Mouse (Mus musculus) layer of hippocampus, postnatal 10 days (tissue): Measurements from ENCODE around the gene Pard3. TPM values are rescaled to one million over a fixed set of nuclear protein-coding genes. Genes with fewer than 3 reads are reported as not detected.

Source experiments
- DNase-seq, 2 experiments: peaks; one replicate each; pipeline ENCODE4 v3.0.0; 2021; ENCODE audit warnings: low spot score in 2 of 2
- total RNA-seq, 2 experiments: library from RNA; stranded (reverse); gene quantifications; 2 replicates each; pipeline ENCODE4 v1.2.3; 2021

Pard3 gene
- total RNA-seq, 2 experiments from 2014 or later: 26.2 to 27.8 TPM

DNA sequence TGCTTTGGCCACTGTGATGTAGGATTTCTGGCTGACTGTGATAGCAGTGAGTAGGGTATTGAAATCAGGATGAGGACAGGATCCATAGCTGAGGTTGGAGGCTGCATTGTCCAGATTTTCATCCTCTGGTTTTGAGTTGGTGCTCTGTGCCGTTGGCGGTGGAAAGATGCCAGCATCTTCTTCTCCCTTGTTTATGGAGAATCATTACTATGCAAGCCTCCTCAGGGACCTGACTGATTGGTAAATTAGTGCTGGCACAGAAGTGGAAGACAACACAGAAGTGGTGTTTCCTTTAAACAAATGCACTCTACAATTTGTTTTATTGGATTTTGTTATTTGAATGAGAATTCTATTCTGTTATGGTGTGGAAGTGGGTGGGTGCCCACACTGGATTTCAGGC lies 18.8 kb downstream of the Pard3 start:
- no peak for DNase-seq

- DNase-seq: no peak
Measured at GRCm38 (mm10) chr8:127084565-127084964, 20.9 kb downstream of the Pard3 start.

DNA sequence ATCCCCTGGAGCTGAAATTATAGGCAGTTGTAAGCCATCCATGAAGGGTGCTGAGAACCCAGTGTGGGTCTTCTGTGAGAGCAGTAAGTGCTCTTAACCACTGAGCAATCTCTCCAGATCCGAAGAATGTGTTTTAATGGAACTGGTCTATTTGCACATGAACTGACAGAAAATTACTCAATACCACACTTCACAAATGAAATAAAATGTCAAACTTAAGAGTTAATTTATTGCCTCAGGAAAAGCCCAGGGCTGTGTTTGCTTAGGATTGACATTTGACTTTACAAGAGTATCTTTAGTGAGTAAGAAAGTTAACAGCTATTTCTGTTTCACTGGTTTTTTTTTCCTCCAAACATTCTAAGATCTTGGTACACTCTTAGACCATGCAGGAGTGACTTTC lies 23.7 kb downstream of the Pard3 start:
- no peak for DNase-seq

DNA sequence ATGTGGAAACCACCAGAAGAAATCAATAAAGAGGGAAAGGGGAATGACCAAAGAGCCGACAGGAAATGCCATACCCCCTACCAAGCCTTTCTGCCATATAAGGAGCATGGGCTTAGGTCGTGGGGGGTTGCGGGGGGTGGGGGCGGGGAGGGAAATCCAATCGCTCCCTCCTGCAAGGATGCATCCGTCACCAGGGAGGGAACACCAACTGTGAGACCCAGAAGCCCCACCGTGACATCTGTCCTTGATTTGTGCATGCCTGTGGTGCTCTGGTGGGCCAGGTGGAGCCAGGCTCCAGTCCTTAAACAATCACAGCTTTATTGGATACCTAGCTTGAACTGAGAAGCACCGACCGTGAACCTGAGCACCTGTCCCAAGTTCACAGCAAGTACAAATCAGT lies 24.7 kb downstream of the Pard3 start:
- no peak for DNase-seq

DNA sequence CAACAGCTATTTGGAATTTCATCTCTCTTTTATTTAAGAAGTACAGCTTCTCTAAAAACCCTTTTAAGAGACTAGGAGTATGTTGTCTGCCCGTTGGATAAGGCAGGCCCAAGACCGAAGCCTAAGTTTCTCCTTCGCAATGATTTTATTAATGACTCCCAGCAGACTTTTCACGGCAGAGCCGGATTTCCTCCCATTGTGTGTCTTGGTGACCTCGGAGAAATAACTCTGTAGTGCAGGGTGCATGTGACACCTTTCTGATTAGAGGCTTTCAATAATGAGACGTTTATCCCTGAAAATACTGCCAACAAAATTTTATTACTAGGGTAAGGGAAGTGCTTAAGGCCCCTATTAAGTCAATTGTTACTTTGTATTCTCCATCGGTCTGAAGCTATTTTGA lies 25.3 kb downstream of the Pard3 start:
- DNase-seq: no peak

DNA sequence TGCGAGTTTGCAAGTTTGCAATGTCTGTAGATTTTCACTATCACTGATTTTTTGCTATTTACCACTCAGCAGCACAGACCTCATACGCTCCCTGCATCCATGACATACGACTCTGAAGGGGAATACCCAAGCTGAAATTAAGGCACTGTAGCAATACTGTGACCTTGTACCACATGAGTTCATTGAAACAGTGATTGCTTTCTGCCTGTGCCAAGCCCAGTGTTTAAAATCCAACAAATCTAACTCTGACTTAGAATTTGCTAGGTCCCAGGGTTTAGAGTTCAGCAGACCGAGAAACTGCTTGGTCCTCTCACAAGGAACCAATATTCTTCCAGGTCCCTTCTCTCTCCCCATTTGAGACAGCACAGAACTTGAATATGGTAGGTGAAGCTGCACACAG lies 26.7 kb downstream of the Pard3 start:
- no peak for DNase-seq

GRCm38 (mm10) chr8:127091936-127092335 lies 28.2 kb downstream of the Pard3 start:
- no peak for DNase-seq

DNA sequence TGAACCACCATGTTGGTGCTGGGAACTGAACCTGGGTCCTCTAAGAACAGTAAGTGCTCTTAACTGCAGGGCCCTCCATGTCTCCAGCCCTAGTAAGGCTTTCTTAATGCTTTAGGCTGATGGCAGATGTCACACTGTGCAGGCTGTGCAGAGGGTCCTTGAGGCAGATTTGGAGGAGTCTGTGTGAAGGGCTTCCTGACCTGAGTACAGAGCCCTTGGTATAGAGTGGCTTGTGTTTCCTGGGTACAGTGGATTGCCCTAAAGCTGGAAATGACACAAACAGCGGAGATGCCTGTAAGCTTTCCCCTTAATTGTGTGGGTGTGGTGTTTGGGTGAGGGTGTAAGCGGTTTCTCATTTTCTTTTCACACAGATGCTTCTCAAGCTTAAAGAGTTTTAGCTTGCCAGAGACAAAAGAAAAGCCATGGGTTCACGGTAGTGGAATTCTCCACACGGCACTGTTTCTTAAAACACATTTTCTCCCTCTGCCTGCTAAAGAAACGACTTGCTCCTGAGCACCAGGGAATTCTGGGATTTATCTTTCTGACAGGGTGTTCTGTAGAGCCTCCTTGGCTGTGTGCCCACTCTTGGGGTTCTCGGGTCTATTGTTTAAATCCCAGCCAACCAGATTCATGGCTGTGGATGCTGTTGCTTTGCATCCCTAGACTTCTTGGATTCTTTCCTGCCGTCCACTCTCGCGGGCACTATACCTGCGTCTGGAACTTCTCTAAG lies 28.9 kb downstream of the Pard3 start:
- DNase-seq: no peak

DNA sequence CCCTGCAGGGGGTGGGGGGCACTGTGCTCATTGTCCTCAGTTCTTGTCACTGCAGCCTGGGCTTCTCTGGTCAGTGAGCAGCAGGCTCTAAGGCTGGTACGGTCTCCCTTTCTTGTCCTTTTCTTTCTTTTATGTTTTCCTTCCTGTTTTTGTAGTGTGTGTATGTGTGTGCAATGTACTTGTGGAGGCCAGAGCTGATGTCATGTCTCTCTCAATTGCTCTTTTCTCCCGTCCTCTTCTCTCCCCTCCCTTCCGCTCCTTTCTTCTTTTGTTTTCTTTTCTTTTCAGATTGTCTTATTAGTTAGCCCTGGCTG lies 29.4 kb downstream of the Pard3 start:
- DNase-seq: no peak

DNA sequence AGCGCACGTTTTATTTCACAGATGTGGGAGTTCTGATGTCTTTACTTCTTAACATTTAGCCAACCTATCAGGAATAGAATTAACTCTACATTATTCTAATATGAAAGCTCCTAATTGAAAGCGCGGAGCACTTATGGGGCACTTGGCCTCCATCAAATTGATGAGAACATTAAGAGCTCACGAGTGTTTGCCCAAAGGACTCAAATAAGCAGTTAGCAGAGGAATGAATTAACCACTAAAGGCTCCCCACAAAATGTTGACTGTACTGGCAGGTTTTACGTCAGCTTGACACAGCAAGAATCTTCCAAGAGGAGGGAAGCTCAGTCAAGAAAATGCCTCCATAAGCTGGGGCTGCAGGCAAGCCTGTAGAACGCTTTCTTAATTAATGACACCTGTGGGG lies 32.1 kb downstream of the Pard3 start:
- no peak for DNase-seq

- DNase-seq: no peak
Measured at GRCm38 (mm10) chr8:127099439-127100090, 35.9 kb downstream of the Pard3 start.

GRCm38 (mm10) chr8:127103256-127103655 lies 39.6 kb downstream of the Pard3 start:
- no peak for DNase-seq

DNA sequence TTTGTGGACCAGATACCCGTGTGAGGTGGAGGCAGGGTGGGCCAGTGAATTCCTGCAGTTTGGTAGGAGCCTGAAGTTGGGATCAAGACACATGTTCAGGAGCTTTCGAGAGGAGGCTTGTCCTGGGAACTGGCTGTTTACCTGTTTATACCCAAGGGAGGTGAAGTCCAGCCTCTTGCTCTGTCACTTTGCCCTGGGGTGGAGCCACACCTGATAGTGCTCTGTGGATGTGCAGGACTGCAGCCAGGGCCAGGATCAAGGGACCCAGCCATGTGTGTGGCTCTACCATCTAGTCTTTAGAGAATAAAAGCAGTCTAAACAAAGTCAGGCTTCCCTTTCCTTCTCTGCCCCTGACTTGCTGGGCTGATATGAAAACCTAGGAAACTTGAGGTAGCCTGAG lies 40.9 kb downstream of the Pard3 start:
- no peak for DNase-seq

GRCm38 (mm10) chr8:127107928-127108327 lies 44.2 kb downstream of the Pard3 start:
- peak; percentile 42 to 70 for DNase-seq

DNA sequence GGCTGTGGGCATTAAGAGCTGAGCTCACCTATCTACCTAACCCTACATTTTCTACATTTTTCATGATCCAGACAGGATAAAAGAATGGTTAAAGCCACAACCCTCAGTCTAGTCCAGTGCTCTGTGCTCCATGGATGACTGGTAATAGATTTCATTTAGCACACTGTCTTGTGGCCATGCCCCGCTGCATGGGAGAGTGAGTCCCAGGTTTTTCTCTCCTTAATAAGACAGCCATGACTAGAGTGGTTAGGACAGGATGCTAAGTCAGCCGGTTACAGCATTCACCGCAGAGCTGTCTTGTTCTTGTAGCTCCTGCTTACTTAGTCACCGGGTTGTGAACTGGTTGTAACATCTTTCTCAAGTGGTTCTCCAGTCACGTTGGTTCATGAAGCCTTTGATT lies 49.5 kb downstream of the Pard3 start:
- DNase-seq: no peak

GRCm38 (mm10) chr8:127115837-127116236 lies 52.1 kb downstream of the Pard3 start:
- DNase-seq: no peak

DNA sequence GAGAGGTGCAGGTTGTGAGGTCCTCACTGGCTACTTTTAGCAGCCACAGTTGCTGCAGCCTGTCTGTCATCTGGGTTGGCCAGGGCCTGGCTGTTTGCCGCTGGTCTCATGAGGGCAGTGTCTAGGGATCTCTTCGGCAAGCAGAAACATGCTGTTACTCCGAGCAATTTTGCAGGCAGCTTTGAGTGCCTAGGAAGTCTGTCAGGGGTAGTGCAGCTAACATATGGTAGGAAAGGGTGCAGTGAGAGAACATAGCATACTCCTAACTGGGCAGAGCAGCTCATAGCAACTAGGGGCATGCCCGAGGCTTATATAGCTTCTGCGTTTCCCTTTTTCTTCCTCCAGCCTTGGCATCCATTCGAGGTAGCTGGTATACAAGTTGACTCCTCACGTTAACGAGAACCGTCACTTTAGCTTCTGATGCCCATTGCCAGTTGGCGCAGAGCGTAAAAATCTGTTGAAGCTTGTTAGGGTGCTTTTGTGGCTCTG lies 54.7 kb downstream of the Pard3 start:
- peak; percentile 34 to 42 for DNase-seq

DNA sequence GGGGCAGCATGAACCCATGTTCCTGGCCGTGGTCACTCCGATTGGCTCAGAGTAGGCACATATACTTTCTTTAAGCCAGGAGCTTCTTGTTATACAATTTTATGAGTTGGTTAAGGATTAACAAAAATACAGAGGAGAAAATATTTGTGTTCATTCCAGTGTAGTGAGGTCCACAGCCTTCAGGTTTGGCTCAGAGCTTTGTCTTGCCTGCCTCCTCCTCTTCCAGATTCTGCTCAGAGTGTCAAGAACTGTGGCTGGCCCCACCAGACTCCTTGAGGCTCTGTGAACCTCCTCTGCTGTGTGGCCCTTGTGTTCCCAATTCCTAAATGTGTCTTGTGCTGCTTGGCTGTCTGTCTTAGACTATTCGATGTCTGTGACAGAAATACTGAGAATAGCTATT lies 59.7 kb downstream of the Pard3 start:
- DNase-seq: no peak

DNA sequence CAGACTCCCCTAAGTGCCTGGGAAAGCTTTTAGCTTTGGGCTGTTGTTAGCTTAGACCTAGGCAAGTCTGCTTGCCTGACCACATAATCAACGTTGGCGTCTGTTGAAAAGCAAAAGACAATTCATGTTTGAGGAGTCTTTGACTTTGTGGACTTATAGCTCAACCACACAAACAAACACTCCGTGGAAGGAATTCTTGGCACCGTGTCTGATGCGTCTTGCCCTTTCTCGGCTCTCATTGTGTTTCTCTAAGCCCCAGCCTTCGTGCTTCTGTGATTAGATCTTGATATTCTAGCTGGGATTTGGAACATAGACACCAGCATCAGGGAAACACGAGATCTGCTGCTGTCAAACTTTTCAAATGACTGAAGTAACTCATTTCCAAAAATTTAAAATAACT lies 61.1 kb downstream of the Pard3 start:
- DNase-seq: no peak

- DNase-seq: no peak
Measured at GRCm38 (mm10) chr8:127125686-127126683, 62.3 kb downstream of the Pard3 start.

- DNase-seq: no peak
Measured at GRCm38 (mm10) chr8:127128781-127129396, 65.2 kb downstream of the Pard3 start.
